Mouse (Mus musculus): ENCODE results near the gene Dnmt3a. TPM values are rescaled to one million over a fixed set of nuclear protein-coding genes. Genes with fewer than 3 reads are reported as not detected.
A peak's percentile ranks its signal among the peaks of the same experiment; 100 is the strongest.

Dnmt3a gene
- polyA plus RNA-seq, 1 experiment from 2014 or later = 95.7 TPM

DNA sequence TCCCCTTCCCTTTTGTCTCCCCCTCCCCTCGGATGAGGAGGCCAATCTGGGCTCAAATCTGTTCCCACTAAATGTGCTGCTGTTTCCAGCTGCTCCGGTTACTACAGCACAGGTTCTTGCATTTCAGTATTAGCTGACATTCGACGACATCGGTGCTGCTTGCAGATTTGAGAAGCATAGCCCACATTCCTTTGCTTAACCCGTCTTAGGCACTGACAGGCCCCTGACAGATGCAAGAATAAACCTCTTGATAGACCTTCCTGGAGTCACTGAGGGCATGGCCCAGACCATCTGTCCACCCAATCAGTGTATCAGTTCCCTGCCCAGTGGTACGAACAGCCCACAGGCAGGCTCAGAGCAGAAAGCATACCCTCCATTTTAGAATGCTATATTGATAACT lies 38.1 kb downstream of the Dnmt3a start:
- WGBS = 33% methylated on average over 7 of the region's 7 CpGs
- Histone ChIP-seq H3K4me2 (no peak overlapping the region), H3K9me3 (no peaks in the 10 kb centered on the region), H3K9ac (no peak overlapping the region), H3K27me3 (no peaks in the 10 kb centered on the region), H3K4me1 (replicated peaks) (peaks cover 26% of the 10 kb centered on the region), H3K4me3 (no peak overlapping the region), H3K27ac (replicated peaks) (peak overlapping the region; percentile 76; the same call in 1 of the 2 replicates), H3K36me3 (peaks cover 43% of the 10 kb centered on the region)
- peak; percentile 10; the same call in 1 of the 2 replicates for ATAC-seq (ENCODE audit: low read depth)

DNA sequence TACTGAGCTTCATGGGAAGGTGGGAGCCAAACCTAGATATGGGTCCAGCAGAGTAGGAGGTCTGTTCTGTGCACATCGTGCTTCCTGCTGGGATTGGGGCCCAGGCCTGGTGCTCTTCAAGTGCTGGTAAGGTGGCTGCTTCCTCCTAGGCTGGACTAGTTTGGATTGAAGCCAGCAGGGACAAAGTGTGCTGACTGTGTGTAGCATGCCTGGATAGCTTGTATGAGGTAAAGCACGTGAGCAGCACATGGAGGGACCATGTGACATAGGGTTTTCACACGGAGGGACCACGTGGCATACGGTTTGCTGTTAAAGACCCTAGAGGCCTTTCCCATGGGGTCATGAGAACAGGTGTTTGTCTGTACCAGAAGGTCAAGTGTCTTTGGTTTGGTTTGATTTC lies 38.5 kb downstream of the Dnmt3a start:
- 0 out of 2 replicates have a peak, but pooled peaks have one; percentile 9 for ATAC-seq (ENCODE audit: low read depth)

DNA sequence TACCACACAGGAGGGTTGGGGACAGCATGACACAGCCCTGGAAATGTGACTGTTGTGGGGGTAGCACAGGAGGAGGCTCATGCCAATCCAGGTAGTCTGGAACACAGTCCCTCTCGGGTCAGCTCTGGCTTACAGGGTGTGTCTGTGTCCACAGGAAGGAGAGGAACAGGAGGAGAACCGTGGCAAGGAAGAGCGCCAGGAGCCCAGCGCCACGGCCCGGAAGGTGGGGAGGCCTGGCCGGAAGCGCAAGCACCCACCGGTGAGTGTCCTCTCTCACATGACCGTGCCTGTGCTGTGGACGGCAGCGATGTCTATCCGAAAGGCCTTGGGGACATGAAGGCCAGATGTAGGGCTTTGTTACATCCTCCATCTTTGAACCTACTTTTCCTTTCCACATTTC lies 43.7 kb downstream of the Dnmt3a start:
- no peaks in the 10 kb centered on the region for H3K9me3 ChIP-seq
- ATAC-seq (ENCODE audit: low read depth) = no peak
- no peak overlapping the region for H3K27ac ChIP-seq (replicated peaks)
- no peaks in the 10 kb centered on the region for H3K27me3 ChIP-seq
- H3K4me1 ChIP-seq (replicated peaks) = peaks cover 11% of the 10 kb centered on the region
- H3K4me3 ChIP-seq = no peak overlapping the region
- H3K9ac ChIP-seq = no peak overlapping the region
- peaks cover 52% of the 10 kb centered on the region for H3K36me3 ChIP-seq
- 94% methylated on average over 13 of the region's 13 CpGs for WGBS
- no peak overlapping the region for H3K4me2 ChIP-seq

More for the DNA sequence above, 38.5 kb downstream of the Dnmt3a start:
- Histone ChIP-seq H3K4me1 (replicated peaks) (peaks cover 26% of the 10 kb centered on the region), H3K27me3 (no peaks in the 10 kb centered on the region), H3K4me3 (no peak overlapping the region), H3K4me2 (no peak overlapping the region), H3K36me3 (peaks cover 41% of the 10 kb centered on the region), H3K27ac (replicated peaks) (0 out of 2 replicates have a peak overlapping the region, but pooled peaks have one; percentile 76), H3K9ac (no peak overlapping the region), H3K9me3 (no peaks in the 10 kb centered on the region)
- whole genome bisulfite sequencing = 82% methylated on average over 5 of the region's 5 CpGs

DNA sequence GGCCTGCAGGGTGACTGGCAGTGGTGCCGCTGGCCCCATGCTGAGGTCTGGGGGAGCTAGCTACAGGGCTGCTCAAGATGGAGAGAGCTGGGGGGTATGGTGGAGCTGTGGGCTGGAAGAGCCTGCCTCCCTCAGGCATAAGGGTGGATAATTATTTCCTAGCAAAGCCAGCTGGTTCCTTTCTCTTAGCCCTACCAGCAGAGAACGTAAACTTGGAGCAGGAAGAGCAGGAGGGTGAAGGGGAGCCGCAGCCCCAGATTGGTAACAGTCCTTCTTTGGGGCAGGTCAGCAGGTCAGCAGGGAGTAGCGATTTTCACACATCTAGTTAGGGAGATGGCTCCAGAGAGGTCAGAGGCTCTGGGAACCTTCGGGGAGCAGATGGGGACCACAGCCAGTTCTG lies 44.4 kb downstream of the Dnmt3a start:
- H3K4me3 ChIP-seq = no peak overlapping the region
- H3K4me2 ChIP-seq = no peak overlapping the region
- H3K4me1 ChIP-seq (replicated peaks) = peaks cover 16% of the 10 kb centered on the region
- peak; percentile 49; the same call in 1 of the 2 replicates for ATAC-seq (ENCODE audit: low read depth)
- H3K9me3 ChIP-seq = no peaks in the 10 kb centered on the region
- 22% methylated on average over 5 of the region's 5 CpGs for WGBS
- H3K27ac ChIP-seq (replicated peaks) = peak overlapping the region; percentile 65
- peak overlapping the region; percentile 43; the same call in 1 of the 2 replicates for H3K9ac ChIP-seq
- H3K27me3 ChIP-seq = no peaks in the 10 kb centered on the region
- H3K36me3 ChIP-seq = peaks cover 50% of the 10 kb centered on the region

DNA sequence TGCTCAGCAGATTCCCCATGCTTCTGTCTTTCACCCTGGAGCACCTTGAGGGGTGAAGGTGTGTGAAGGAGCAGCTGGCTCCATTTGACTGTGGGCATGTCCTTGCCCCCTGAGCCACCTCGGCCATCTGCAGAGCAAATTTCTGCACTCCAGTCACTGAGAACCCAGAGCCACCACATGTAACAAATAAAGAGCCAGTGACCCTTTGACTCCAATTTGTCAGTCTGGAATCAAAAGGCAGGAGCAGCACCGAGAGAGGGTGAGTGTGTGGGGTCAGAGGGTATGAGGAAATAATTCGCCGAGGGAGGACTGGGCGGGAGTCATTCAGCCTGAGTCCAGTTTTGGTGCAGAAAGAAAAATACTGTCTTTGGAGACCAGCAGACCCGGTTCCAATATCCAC lies 44.9 kb downstream of the Dnmt3a start:
- no peak for ATAC-seq (ENCODE audit: low read depth)
- H3K27me3 ChIP-seq = no peaks in the 10 kb centered on the region
- peaks cover 21% of the 10 kb centered on the region for H3K4me1 ChIP-seq (replicated peaks)
- H3K9me3 ChIP-seq = no peaks in the 10 kb centered on the region
- no peak overlapping the region; the same call in 1 of the 2 replicates for H3K27ac ChIP-seq (replicated peaks)
- H3K4me2 ChIP-seq = no peak overlapping the region
- H3K36me3 ChIP-seq = peaks cover 44% of the 10 kb centered on the region
- WGBS = 14% methylated on average over 6 of the region's 6 CpGs
- no peak overlapping the region for H3K4me3 ChIP-seq
- H3K9ac ChIP-seq = no peak overlapping the region

DNA sequence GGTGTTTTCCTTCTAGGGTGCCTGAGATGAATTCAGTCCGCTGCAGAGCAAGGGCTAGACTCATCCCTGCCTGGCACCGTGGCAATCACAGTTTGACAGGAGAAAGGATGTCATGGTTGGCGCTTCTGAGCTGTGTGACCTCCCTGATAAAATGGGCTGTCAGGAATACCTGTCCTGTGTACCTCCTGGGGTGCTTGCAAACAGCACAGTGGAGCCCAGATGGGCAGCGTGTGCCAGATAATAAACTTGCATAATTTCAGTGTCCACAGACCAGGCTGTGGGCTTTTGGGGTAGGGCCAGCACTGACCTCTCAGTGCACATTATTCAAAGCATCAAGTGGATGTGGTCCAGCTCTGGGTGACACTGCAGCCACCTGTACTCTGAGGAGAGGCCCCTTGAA lies 45.4 kb downstream of the Dnmt3a start:
- Histone ChIP-seq H3K9me3 (no peaks in the 10 kb centered on the region), H3K27ac (replicated peaks) (no peak overlapping the region), H3K4me1 (replicated peaks) (peaks cover 26% of the 10 kb centered on the region), H3K9ac (no peak overlapping the region), H3K4me2 (no peak overlapping the region), H3K36me3 (peaks cover 42% of the 10 kb centered on the region), H3K27me3 (no peaks in the 10 kb centered on the region), H3K4me3 (no peak overlapping the region)
- WGBS = 52% methylated on average over 4 of the region's 4 CpGs
- no peak for ATAC-seq (ENCODE audit: low read depth)

DNA sequence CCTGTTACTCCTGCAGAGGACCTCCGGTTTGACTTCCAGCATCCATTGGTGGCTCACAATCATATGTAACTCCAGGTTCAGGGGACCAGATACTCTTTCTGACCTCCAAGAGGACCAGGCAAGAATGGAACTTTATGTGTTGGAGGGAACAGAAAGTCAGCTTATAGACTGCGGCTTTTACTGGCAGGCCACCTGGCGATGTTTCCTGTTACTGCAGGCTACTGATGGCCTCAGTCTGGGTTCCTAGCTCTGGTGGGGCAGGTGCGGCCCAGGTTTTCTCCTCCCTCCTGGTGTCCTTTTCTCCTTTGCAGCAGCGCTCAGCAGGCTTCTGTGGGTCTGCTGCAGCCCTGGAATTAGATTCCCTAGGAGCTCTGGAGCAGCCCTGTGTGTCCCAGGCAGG lies 46.7 kb downstream of the Dnmt3a start:
- Histone ChIP-seq H3K27me3 (no peaks in the 10 kb centered on the region), H3K9ac (no peak overlapping the region), H3K4me3 (no peak overlapping the region), H3K27ac (replicated peaks) (no peak overlapping the region), H3K36me3 (peaks cover 43% of the 10 kb centered on the region), H3K4me1 (replicated peaks) (peaks cover 31% of the 10 kb centered on the region), H3K4me2 (no peak overlapping the region), H3K9me3 (no peaks in the 10 kb centered on the region)
- no peak for ATAC-seq (ENCODE audit: low read depth)
- WGBS = 58% methylated on average over 5 of the region's 5 CpGs

DNA sequence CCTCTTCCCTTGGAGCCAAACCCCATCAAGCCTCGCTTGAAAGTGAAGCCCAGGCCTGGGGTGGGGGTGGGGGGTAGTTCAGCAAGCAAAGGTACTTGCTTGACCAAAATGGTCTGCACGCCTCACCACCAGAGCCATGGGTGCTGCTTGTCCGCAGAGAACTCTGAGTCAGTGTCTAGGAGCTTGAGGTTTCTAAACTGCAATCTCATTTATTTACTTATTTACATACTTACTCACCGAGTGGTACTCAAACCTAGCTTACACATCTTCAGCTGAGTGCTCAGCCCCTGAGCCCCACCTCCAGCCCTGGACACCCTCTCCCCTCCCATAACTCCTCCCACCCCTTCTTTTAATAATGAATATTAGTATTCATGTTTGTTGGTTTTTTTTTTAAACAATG lies 48.6 kb downstream of the Dnmt3a start:
- Histone ChIP-seq H3K27me3 (no peaks in the 10 kb centered on the region), H3K9ac (no peak overlapping the region), H3K4me1 (replicated peaks) (peaks cover 31% of the 10 kb centered on the region), H3K4me2 (no peak overlapping the region), H3K36me3 (peaks cover 44% of the 10 kb centered on the region), H3K27ac (replicated peaks) (no peak overlapping the region), H3K4me3 (no peak overlapping the region), H3K9me3 (no peaks in the 10 kb centered on the region)
- ATAC-seq (ENCODE audit: low read depth) = no peak
- WGBS = 79% methylated on average over 4 of the region's 4 CpGs

DNA sequence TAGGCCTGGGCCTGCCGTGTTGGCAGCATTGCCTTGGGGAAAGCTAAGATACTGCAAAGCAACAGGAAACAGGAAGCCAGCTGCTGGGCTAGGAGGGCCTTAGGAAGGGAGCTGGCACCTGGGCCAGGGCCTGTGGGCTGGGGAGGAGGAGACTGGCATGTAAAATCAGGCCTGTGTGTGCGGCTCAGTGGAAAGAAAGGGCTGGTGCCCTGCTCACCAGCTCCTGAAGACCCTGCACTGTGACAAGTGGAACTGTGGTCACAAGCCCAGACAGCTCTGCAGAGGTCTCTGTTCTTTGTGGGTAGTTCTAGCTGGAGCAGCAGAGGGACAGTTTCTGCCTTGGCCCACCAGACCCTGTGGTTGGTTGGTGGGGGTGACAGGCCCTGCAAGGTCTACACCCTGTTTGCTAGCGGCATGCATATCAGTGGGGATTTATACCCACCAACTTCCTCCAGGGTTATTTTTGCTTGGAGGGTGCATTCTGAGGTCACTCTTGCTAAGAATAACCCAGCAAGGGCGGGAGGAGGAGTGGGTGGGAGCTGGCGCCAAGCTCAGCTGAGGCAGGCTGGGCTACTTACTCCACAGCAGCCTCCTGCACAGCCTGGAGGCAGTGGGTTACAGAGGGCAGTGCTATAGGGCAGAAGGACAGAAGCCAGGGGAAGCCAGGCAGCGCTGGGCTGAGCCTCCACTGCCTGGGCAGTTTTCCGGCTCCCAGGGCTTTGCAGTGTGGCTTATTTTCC lies 50.1 kb downstream of the Dnmt3a start:
- H3K4me2 ChIP-seq = no peak overlapping the region
- H3K36me3 ChIP-seq = peaks cover 37% of the 10 kb centered on the region
- peak overlapping the region; percentile 46 for H3K27ac ChIP-seq (replicated peaks)
- no peaks in the 10 kb centered on the region for H3K27me3 ChIP-seq
- no peaks in the 10 kb centered on the region for H3K9me3 ChIP-seq
- ATAC-seq (ENCODE audit: low read depth) = peak; percentile 51; the same call in 1 of the 2 replicates
- no peak overlapping the region for H3K4me3 ChIP-seq
- peaks cover 20% of the 10 kb centered on the region for H3K4me1 ChIP-seq (replicated peaks)
- 58% methylated on average over 7 of the region's 7 CpGs for WGBS
- H3K9ac ChIP-seq = no peak overlapping the region

DNA sequence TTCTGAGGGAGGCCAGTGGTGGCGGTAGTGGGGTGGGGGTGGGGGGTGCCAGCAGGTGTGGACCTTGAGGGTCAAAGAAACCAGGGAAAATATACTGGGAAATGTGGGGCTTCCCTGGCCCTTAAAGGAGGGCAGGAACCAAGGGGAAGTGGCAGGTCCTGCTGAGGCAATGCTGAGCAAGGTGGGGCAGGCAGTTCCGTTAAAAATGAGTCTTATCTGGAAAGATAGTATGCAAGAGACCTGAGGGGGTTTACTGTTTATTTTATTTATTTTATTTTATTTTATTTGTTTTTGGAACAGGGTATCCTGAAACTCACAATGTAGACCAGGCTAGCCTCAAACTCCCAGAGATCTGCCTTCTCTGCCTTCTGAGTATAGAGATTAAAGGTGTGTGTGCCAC lies 50.9 kb downstream of the Dnmt3a start:
- Histone ChIP-seq H3K27ac (replicated peaks) (no peak overlapping the region), H3K4me3 (no peak overlapping the region), H3K9me3 (no peaks in the 10 kb centered on the region), H3K4me2 (no peak overlapping the region), H3K36me3 (peaks cover 36% of the 10 kb centered on the region), H3K4me1 (replicated peaks) (peaks cover 20% of the 10 kb centered on the region), H3K9ac (no peak overlapping the region), H3K27me3 (no peaks in the 10 kb centered on the region)
- 88% methylated on average over 2 of the region's 2 CpGs for WGBS
- no peak for ATAC-seq (ENCODE audit: low read depth)

DNA sequence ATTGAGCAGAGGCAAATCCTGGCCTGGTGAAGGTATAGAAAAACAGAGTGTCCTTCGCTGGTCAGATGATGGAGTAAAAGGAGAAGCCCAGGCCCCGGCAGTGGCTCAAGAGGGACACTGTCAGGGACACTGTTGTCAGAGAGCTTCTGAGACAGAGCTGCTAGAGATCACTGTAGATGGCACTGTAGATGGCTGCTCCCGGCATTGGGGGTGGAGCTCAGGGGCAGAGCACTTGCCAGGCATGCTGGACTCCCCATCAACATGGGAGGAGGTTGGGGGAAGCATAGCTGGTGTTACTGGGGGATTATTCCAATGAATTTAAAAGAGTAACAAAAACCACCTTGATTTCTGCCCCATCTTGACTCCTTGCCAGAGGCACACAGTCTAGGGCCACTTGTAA lies 51.4 kb downstream of the Dnmt3a start:
- Histone ChIP-seq H3K9me3 (no peaks in the 10 kb centered on the region), H3K27me3 (no peaks in the 10 kb centered on the region), H3K4me3 (no peak overlapping the region), H3K9ac (no peak overlapping the region), H3K4me2 (no peak overlapping the region), H3K4me1 (replicated peaks) (peaks cover 20% of the 10 kb centered on the region), H3K27ac (replicated peaks) (no peak overlapping the region), H3K36me3 (peaks cover 41% of the 10 kb centered on the region)
- 81% methylated on average over 3 of the region's 3 CpGs for whole genome bisulfite sequencing
- no peak for ATAC-seq (ENCODE audit: low read depth)

DNA sequence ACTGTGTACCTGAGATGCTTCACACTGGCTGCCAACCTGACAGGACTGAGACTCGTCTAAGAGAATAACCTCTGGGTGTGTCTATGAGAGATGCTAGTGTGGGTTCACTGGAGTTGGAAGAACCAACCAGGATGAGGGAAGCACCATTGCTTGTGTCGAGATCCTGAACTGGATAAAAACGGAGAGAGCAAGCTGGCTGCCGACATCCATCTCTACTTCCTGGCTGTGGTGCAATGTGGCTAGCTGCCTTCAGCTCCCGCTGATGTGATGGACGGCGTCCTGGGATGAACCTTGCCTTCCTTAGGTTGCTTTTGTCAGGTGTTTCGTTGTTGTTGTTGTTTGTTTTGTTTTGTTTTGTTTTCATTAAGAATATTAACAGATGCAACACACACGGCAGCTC lies 52.0 kb downstream of the Dnmt3a start:
- H3K27me3 ChIP-seq = no peaks in the 10 kb centered on the region

DNA sequence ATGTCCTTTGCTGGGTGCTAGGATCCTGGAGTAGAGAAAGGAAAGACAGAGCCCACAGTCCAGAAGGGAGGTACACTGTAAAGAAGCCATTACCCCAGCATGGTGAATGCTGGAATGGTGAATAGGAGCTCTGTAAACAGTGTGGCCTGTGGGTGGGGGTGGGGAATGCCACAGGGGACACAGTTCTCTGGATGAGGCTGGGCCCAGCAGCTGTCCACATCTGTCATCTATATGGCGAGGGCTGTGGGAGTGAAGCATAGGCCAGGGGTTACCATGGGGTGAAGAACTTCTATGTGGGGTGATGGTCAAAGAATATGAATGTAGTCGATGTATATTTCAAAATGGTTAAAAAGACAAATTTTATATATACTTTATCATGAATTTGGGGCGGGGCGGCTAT lies 52.9 kb downstream of the Dnmt3a start:
- 82% methylated on average over 4 of the region's 4 CpGs for WGBS
- ATAC-seq (ENCODE audit: low read depth) = no peak
- H3K9ac ChIP-seq = no peak overlapping the region

More for the DNA sequence above, 52.0 kb downstream of the Dnmt3a start:
- no peak overlapping the region for H3K9ac ChIP-seq
- no peaks in the 10 kb centered on the region for H3K9me3 ChIP-seq
- peaks cover 41% of the 10 kb centered on the region for H3K36me3 ChIP-seq
- H3K4me1 ChIP-seq (replicated peaks) = peaks cover 20% of the 10 kb centered on the region
- H3K4me2 ChIP-seq = no peak overlapping the region
- no peak overlapping the region for H3K27ac ChIP-seq (replicated peaks)
- WGBS = 85% methylated on average over 9 of the region's 9 CpGs
- no peak for ATAC-seq (ENCODE audit: low read depth)
- no peak overlapping the region for H3K4me3 ChIP-seq

More for the DNA sequence above, 52.9 kb downstream of the Dnmt3a start:
- H3K4me1 ChIP-seq (replicated peaks) = peaks cover 20% of the 10 kb centered on the region
- H3K4me2 ChIP-seq = no peak overlapping the region
- H3K27ac ChIP-seq (replicated peaks) = no peak overlapping the region
- H3K9me3 ChIP-seq = no peaks in the 10 kb centered on the region
- H3K36me3 ChIP-seq = peaks cover 35% of the 10 kb centered on the region
- no peaks in the 10 kb centered on the region for H3K27me3 ChIP-seq
- no peak overlapping the region for H3K4me3 ChIP-seq
